Mouse (Mus musculus) E14TG2a.4 (cell line): ENCODE measurements around the gene Lime1.

Experiments
- H3K27me3 ChIP-seq: 2 replicates; pipeline ENCODE4 v1.6.1; 2014; ENCODE audit warnings: low read length, control low read depth; ENCODE audit not compliant: insufficient read depth
- H3K36me3 ChIP-seq: 2 replicates; pipeline ENCODE4 v1.6.1; 2014; ENCODE audit warnings: low read length, control low read depth; ENCODE audit not compliant: insufficient read depth
- H3K4me1 ChIP-seq: replicated peaks from 2 replicates; pipeline ENCODE4 v1.6.1; 2014; ENCODE audit warnings: low read depth, low read length, control low read depth
- H3K4me3 ChIP-seq: replicated peaks from 2 replicates; pipeline ENCODE4 v1.5.1; 2014; ENCODE audit warnings: mild to moderate bottlenecking, low read length
- H3K9me3 ChIP-seq: 2 replicates; pipeline ENCODE4 v1.6.1; 2014; ENCODE audit warnings: low read length, control low read depth
- CTCF ChIP-seq: conservative IDR thresholded peaks from 2 replicates; pipeline ENCODE4 v1.5.1; 2014; ENCODE audit warnings: low read length
- NANOG ChIP-seq: IDR thresholded peaks from 2 replicates; pipeline ENCODE4 v1.6.1; 2014; ENCODE audit warnings: borderline replicate concordance, low read length, mixed read lengths
- POU5F1 ChIP-seq: IDR thresholded peaks from 2 replicates; pipeline ENCODE4 v1.6.1; 2014; ENCODE audit warnings: low read length, borderline replicate concordance

The Lime1 gene

GRCm38 (mm10) chr2:181384919-181385391 is 5.1 kb downstream of the Lime1 start:
- Histone ChIP-seq H3K27me3 (no peaks in the 10 kb centered on the region), H3K9me3 (no peaks in the 10 kb centered on the region), H3K36me3 (peaks cover 74% of the 10 kb centered on the region), H3K4me1 (peaks cover 18% of the 10 kb centered on the region), H3K4me3 (no peak overlapping the region; the same call in 1 of the 2 replicates)
- TF ChIP-seq POU5F1 (no peak), NANOG (no peak), CTCF (no peak)

- TF ChIP-seq CTCF (no peak), POU5F1 (no peak), NANOG (no peak)
- no peaks in the 10 kb centered on the region for H3K9me3 ChIP-seq
- no peak overlapping the region for H3K4me3 ChIP-seq
- no peaks in the 10 kb centered on the region for H3K27me3 ChIP-seq
- peaks cover 18% of the 10 kb centered on the region for H3K4me1 ChIP-seq
- H3K36me3 ChIP-seq, result peaks cover 65% of the 10 kb centered on the region
These were observed 6.0 kb downstream of the Lime1 start for GRCm38 (mm10) chr2:181385885-181386284.

- no peak overlapping the region for H3K4me3 ChIP-seq
- H3K4me1 ChIP-seq, result peaks cover 18% of the 10 kb centered on the region
- no peaks in the 10 kb centered on the region for H3K9me3 ChIP-seq
- no peaks in the 10 kb centered on the region for H3K27me3 ChIP-seq
- TF ChIP-seq CTCF (no peak), NANOG (no peak), POU5F1 (no peak)
- peaks cover 56% of the 10 kb centered on the region for H3K36me3 ChIP-seq
These were observed 6.9 kb downstream of the Lime1 start for GRCm38 (mm10) chr2:181386663-181387210.

- Histone ChIP-seq H3K27me3 (no peaks in the 10 kb centered on the region), H3K4me1 (peaks cover under 1% of the 10 kb centered on the region; the same call in 1 of the 2 replicates), H3K4me3 (no peak overlapping the region), H3K36me3 (peaks cover 23% of the 10 kb centered on the region), H3K9me3 (no peaks in the 10 kb centered on the region)
- TF ChIP-seq NANOG (no peak), CTCF (no peak), POU5F1 (no peak)
These were observed 10.4 kb downstream of the Lime1 start for GRCm38 (mm10) chr2:181390136-181390870.

- no peaks in the 10 kb centered on the region for H3K9me3 ChIP-seq
- no peaks in the 10 kb centered on the region for H3K27me3 ChIP-seq
- TF ChIP-seq CTCF (no peak), NANOG (no peak), POU5F1 (no peak)
These were observed 11.1 kb downstream of the Lime1 start for GRCm38 (mm10) chr2:181391022-181391421.

GRCm38 (mm10) chr2:181391541-181391940 is 11.7 kb downstream of the Lime1 start:
- no peak for TF ChIP-seq POU5F1
- no peak for TF ChIP-seq NANOG
- no peak for TF ChIP-seq CTCF
- H3K27me3 ChIP-seq, result no peaks in the 10 kb centered on the region
- H3K9me3 ChIP-seq, result no peaks in the 10 kb centered on the region
- H3K36me3 ChIP-seq, result peaks cover 12% of the 10 kb centered on the region
- no peak overlapping the region for H3K4me3 ChIP-seq
- H3K4me1 ChIP-seq, result no peaks in the 10 kb centered on the region; the same call in 1 of the 2 replicates

More at GRCm38 (mm10) chr2:181391022-181391421, 11.1 kb downstream of the Lime1 start:
- Histone ChIP-seq H3K4me1 (no peaks in the 10 kb centered on the region; the same call in 1 of the 2 replicates), H3K36me3 (peaks cover 17% of the 10 kb centered on the region), H3K4me3 (no peak overlapping the region)

GRCm38 (mm10) chr2:181392600-181393213 is 12.8 kb downstream of the Lime1 start:
- H3K9me3 ChIP-seq, result no peaks in the 10 kb centered on the region
- peaks cover 3% of the 10 kb centered on the region; the same call in 1 of the 2 replicates for H3K36me3 ChIP-seq
- TF ChIP-seq NANOG, result no peak
- TF ChIP-seq CTCF, result peak; percentile 69
- no peak overlapping the region for H3K4me3 ChIP-seq
- no peaks in the 10 kb centered on the region for H3K27me3 ChIP-seq
- H3K4me1 ChIP-seq, result no peaks in the 10 kb centered on the region; the same call in 1 of the 2 replicates

GRCm38 (mm10) chr2:181394086-181394485 is 14.2 kb downstream of the Lime1 start:
- H3K9me3 ChIP-seq, result no peaks in the 10 kb centered on the region
- TF ChIP-seq CTCF (no peak), NANOG (no peak), POU5F1 (no peak)
- no peaks in the 10 kb centered on the region for H3K36me3 ChIP-seq
- no peak overlapping the region for H3K4me3 ChIP-seq
- H3K27me3 ChIP-seq, result no peaks in the 10 kb centered on the region
- no peaks in the 10 kb centered on the region; the same call in 1 of the 2 replicates for H3K4me1 ChIP-seq
